Comparison of ENCODE assay signal across 8 mouse cellular contexts in the genomic region with DNA sequence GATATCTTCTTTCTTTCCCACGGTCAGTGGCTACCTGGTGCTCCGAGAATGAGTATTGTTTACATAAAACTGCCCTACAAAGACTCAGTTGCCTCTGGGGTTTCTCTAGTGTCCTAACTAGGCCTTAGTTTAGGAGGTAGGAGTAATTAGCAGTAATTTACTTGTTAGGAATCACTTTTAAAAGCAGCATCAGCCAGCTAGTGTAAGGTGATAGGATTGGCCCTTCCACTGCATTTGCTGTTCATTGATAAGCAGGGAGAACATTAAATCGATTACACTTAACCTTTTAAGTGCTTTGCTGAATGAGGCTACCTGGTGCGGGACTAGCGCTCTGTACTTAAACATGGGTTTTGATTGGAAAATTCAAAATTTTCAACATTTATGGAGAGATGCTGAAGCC. TPM values are rescaled to one million over a fixed set of nuclear protein-coding genes. Genes with fewer than 3 reads are reported as not detected.
DNase-seq lines count a peak whose midpoint lies in the region; ATAC-seq lines count a peak whose summit lies in the region.

No protein-coding gene starts in this region.

- H3K36me3 ChIP-seq in hindbrain, embryonic 12.5 days, result no peaks in the 10 kb centered on the region
- H3K36me3 ChIP-seq in midbrain, embryonic 10.5 days, result no peaks in the 10 kb centered on the region

- intact Hi-C loops in heart, postnatal 25 days (cut with DNase I), result loop anchor here (5.0 to 10.0 kb wide), 3 partner anchors 121 to 1794 kb away; no protein-coding TSS in a partner anchor

- H3K4me3 ChIP-seq in brown adipose tissue, adult 24 weeks (ENCODE audit: insufficient read depth, low read depth, low read length), result peak overlapping the region; percentile 96
- peak overlapping the region; percentile 57 for H3K4me3 ChIP-seq in hindbrain, embryonic 12.5 days
- H3K4me3 ChIP-seq in midbrain, embryonic 10.5 days, result peak overlapping the region; percentile 75

- no peaks in the 10 kb centered on the region for H3K27me3 ChIP-seq in hindbrain, embryonic 12.5 days
- H3K27me3 ChIP-seq in midbrain, embryonic 10.5 days (ENCODE audit: low read depth, poor library complexity, severe bottlenecking), result no peaks in the 10 kb centered on the region

- DNase-seq in heart, adult 11 months, result peak; percentile 53
- DNase-seq in heart, postnatal 25 days (ENCODE audit: low spot score), result no peak
- DNase-seq in midbrain, embryonic 10.5 days (ENCODE audit: low spot score), result no peak
- DNase-seq in cerebellum, postnatal 14 days, result no peak
- no peak for DNase-seq in urinary bladder, postnatal 36 days (ENCODE audit: low spot score in 2 of 2)

- H3K4me1 ChIP-seq in brown adipose tissue, adult 24 weeks (ENCODE audit: control insufficient read depth, insufficient read depth, insufficient read length, low read length), result peaks cover 19% of the 10 kb centered on the region
- H3K4me1 ChIP-seq in hindbrain, embryonic 12.5 days, result peaks cover 27% of the 10 kb centered on the region
- H3K4me1 ChIP-seq in midbrain, embryonic 10.5 days, result peaks cover 34% of the 10 kb centered on the region

- ATAC-seq in hindbrain, embryonic 12.5 days (ENCODE audit: low FRiP score), result no peak
- no peak for ATAC-seq in frontal cortex, adult (ENCODE audit: low TSS enrichment)

- no peak overlapping the region for H3K27ac ChIP-seq in brown adipose tissue, adult 24 weeks (replicated peaks; ENCODE audit: low read depth, low read length)
- no peak overlapping the region for H3K27ac ChIP-seq in hindbrain, embryonic 12.5 days
- H3K27ac ChIP-seq in midbrain, embryonic 10.5 days (replicated peaks), result peak overlapping the region; percentile 92

- H3K4me2 ChIP-seq in hindbrain, embryonic 12.5 days (replicated peaks), result peak overlapping the region; percentile 60

- H3K9me3 ChIP-seq in hindbrain, embryonic 12.5 days (replicated peaks), result no peaks in the 10 kb centered on the region
- H3K9me3 ChIP-seq in midbrain, embryonic 10.5 days (replicated peaks), result no peaks in the 10 kb centered on the region

- H3K9ac ChIP-seq in hindbrain, embryonic 12.5 days, result peak overlapping the region; percentile 78

- WGBS in hindbrain, embryonic 12.5 days, result 49% methylated on average over 5 of the region's 5 CpGs
- WGBS in midbrain, embryonic 10.5 days, result 48% methylated on average over 5 of the region's 5 CpGs

RNA-seq across cellular contexts. Expression of gene Slc13a4, which starts 54.5 kb away (rescaled TPM):
- under 1 TPM; 0.08 to 0.16 TPM for total RNA-seq in heart, postnatal 25 days (2021)
- not detected in 2 replicates for polyA plus RNA-seq in brown adipose tissue, adult 24 weeks (2012; ENCODE audit: insufficient read depth, insufficient read length, missing spikeins)
- polyA plus RNA-seq in hindbrain, embryonic 12.5 days (2016; fragmentation: Nextera tagmentation; extraction: Ambion mirVana), result 0.77 and 1.3 TPM in 2 replicates
- 0.16 and 0.37 TPM in 2 replicates for polyA plus RNA-seq in midbrain, embryonic 10.5 days (2016; fragmentation: Nextera tagmentation; extraction: Ambion mirVana)
